Mouse (Mus musculus): Measurements from ENCODE around the gene Aven. TPM values are rescaled to one million over a fixed set of nuclear protein-coding genes. Genes with fewer than 3 reads are reported as not detected.
"Not testable (repeated sequence)": the region's sequence is repeated elsewhere in the genome, so short reads cannot be mapped to it uniquely, and the experiment has no call there.

The Aven gene
- 10 to 100 TPM in 1 of 2 experiments, 1 to 10 TPM in 1; 7.3 to 10.8 TPM for total RNA-seq (2021)

DNA sequence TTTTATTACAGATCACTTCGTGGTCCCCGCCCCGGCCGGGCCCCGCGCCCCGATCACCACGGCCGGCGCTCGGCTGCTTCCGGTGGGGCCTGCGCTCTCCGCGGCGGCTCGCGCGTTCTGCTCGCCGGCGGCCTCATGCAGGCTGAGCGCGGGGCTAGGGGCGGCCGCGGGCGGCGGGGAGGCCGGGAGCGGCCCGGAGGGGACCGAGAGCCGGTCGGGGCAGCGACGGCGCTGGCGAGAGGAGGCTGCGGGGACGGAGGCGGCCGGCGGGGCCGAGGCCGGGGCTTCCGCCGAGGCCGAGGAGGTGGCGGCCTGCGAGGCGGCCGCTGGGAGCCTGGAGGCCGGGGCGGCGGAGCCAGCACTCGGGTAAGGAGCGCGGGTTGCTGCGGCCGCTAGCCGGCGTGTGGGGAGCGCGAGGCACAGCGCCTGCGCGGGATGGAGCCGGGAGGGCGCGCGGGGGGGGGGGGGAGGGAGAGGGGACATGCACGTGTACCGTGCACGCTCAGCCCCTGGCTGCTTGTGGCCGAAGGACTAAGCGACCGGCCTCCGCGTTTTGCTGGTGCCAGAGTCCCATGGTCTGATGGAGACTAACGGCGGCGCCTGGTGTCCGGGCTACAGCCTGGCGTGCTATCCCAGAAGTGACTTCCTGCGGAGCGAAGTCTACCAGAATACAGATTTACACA is at the start of gene Aven:
TSS of gene Aven (plus strand) at position 109 of the 683 bp plus-strand sequence.
- intact Hi-C loops (cut with DNase I), result no loop called here
- peak; percentile 86 for DNase-seq

DNA sequence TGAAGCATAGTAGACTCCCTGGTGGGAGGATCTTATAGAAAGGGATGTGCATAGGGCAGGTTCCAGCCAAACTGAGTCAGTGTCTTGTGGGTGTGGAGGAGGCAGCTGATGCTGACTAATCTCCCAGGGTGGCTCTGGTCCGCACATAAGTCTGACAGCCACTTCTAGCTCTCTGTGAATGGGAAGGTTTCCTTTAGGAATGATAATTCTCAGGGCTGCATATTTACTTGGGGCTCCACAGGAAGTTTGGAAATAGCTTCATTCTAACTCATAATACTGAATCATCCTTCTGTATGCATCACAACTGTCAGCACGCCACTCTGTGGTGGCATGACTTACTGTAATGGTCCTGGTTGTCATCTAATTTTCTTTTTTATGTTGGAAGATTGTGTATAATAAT is 49.3 kb upstream of the Aven start:
- intact Hi-C loops (cut with DNase I), result no loop called here
- no peak for DNase-seq

DNA sequence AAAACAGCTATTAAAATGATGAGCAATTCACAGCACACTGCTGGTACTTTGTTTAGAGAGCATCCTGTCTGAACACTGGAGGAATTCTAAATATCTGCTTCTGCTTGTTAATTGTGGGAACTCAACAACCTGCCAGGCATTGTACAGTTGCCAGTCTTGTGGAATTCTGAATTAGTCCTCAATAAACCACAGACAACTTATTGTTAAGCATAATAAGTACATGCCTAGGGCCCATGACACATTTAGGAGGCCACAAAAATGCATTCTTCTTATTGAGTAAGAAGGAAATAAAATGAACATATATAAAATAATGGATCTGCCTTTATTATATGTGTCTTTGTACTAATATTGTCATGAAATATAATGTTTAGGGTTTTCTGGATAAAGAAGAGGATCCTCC is 47.3 kb upstream of the Aven start:
- intact Hi-C loops (cut with DNase I), result no loop called here
- DNase-seq, result no peak

DNA sequence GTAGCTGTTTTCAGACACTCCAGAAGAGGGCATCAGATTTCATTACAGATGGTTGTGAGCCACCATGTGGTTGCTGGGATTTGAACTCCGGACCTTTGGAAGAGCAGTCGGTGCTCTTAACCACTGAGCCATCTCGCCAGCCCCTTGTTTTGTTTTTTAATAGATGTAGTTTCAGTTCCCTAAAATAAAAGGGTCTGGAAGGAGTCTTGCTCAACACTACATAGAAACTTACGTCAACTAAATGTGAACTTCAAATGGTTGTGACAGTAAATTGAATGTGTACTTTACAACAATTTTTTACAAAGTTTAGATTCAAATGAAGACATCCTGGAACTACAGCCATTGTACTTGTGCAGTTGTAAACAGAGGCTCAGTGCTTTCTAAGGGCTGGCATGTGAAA is 44.7 kb upstream of the Aven start:
- DNase-seq; intact Hi-C loops (cut with DNase I): not testable (repeated sequence)

DNA sequence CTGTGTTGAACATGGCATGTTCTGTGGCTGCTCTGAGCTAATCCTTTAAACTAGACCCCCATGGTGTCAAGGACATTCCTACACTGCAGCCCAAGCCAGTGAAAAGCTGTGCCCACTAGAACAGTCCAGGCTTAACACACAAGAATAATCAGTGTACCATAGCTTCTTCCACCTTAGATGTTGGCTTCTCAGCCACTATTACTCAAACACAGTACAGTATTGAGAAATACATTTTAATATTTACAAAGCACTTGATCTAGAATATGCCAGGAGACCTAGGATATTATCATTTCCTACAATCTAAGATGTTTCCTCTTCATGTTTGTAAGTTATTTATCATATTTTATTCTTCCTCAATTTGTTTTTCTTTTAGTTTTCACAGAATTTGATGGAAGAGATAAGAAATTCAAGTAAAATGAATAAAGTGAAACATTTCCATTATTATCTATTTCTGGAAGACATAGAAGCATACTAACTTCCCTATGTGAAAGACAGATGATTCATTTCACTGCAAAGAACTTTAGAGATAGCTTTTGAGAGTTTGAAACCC is 44.2 kb upstream of the Aven start:
- no peak for DNase-seq
- intact Hi-C loops (cut with DNase I), result no loop called here

DNA sequence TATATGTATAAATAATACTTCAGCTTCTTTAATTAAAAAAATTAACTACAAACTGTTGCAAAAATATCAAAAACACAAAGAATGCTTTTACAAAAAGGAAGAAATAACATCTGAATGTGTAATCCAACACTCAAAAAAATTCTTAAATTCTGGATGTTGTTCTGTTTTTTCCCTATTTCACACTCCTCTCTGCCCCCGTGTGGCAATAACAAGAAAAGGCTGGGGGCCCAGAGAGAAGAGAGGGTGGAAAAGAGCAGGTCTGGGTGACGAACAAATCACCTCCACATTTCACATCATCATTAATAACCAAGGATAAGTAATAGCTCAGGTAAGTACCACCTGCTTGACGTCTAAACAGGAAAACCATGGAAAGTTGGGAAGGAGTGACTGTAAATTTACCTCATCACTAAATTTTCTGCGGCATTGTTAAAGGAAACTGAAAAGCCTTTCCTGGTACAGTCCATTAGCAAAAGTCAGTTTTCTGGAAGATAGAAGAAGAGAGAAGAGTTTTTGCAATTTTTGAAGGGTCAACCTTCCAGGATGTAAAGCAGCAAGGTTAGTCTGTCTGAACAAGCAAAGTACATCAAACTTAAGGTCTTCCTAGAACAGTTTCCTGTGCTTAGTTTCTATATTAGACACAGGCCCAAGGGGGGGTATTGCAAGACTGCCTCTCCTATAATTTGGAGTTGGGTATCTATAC is 43.0 kb upstream of the Aven start:
- DNase-seq, result peak; percentile 13
- intact Hi-C loops (cut with DNase I), result loop anchor here (5.0 kb wide), 1 partner anchor 72 kb away; the partner anchor contains the start of gene Katnbl1

DNA sequence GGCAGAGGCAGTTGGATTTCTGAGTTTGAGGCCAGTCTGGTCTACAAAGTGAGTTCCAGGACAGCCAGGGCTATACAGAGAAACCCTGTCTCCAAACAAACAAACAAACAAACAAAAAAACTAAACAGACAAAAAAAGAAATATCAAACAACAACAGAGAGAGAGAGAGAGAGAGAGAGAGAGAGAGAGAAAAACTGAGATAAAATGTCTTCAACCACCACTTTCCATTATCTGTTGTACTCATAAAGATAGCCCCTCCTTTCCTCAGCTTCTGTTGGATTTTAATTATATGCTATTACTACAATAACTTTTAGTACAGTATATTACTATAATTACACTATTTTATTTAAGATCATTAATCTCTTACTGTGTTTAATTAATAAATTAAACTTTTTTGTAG is 40.3 kb upstream of the Aven start:
- intact Hi-C loops (cut with DNase I), result loop anchor here (5.0 kb wide), 1 partner anchor 75 kb away; the partner anchor contains the start of gene Katnbl1
- not testable (repeated sequence) for DNase-seq

DNA sequence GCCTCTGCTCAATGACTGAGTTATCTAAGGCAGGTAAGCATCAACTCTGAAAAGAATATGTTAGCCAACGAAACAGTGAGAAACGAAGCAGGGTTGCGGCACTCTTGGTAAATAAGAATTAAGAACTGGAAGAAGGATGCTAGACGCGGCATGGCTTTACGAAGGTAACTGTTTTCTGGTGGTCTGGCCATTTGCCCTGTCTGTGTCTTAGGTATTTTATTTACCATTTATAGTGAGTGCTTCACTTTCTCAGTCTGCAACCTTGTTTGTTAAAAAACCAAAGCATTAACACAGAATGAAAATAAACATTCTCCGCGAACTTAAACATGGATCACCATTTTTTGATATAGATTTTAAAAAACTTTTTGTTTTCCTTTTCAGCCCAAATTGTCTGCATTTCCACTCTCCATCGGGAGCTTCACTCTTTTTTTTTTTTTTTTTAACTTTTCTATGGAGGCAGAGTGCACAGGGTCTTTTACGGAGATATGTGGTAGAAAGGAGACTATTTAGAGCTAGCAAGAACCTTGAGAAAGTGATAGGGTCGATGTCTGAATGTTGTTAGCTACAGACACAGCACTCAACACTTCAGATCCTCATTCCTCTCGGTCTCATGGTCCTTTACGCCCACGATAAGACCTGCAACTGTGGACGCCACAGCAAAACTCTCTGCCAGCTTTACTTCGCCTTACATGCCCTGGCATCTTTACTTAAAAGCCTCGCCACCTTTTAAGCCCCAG is 38.5 kb upstream of the Aven start:
- intact Hi-C loops (cut with DNase I), result loop anchor here (5.0 kb wide), 1 partner anchor 77 kb away; the partner anchor contains the start of gene Katnbl1

DNA sequence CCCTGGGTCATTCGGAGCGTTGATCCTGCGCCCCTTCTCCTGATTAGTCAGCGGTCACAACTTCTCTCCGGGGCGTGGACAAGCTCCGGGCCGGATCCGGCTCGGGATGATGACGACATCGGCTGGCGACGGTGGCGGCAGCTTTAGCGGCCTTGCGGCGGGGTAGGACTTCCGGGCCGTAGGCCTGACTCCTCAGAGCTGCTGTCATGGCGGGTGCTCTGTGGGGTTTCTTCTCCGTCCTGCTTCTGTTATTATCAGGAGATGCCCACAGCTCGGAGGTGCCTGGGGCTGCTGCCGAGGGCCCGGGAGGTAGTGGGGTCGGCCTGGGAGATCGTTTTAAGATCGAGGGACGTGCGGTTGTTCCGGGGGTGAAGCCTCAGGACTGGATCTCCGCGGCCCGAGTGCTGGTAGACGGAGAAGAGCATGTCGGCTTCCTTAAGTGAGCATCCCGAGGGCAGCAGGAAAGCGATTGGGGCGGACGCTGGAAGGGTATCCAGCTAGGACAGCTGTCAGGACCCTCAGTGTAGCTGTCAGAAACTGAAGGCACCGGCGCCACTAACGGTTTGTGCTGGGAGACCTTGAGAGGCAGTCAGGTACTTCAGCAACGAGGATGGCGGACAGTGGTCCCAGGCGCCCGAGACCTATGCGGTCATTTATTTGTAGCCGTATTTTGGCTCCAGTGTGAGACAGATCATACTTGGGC is 37.8 kb upstream of the Aven start, which contains the start of gene Emc7:
TSS of gene Emc7 (plus strand) at position 136 of the 703 bp plus-strand sequence.
- intact Hi-C loops (cut with DNase I), result loop anchor here (5.0 kb wide), 1 partner anchor 78 kb away; the partner anchor contains the start of gene Katnbl1
- DNase-seq, result peak; percentile 98

More for the DNA sequence above, 38.5 kb upstream of the Aven start:
- DNase-seq, result no peak

DNA sequence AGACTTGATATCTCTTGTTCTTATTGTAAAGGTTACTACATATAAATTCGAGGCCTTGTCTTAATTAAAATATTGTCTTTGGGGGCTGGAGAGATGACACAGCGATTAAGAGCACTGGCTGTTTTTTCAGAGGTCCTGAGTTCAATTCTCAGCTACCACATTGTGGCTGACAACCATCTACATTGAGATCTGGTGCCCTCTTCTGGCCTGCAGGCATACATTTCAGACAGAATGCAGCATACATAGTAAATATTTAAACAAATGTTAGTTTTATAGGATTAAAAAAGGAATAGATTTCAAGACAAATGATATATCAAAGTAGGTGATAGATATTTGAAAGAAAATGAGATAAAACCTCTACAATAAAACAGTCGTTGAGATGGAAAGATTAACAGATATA is 32.2 kb upstream of the Aven start:
- DNase-seq, result no peak
- intact Hi-C loops (cut with DNase I), result no loop called here

DNA sequence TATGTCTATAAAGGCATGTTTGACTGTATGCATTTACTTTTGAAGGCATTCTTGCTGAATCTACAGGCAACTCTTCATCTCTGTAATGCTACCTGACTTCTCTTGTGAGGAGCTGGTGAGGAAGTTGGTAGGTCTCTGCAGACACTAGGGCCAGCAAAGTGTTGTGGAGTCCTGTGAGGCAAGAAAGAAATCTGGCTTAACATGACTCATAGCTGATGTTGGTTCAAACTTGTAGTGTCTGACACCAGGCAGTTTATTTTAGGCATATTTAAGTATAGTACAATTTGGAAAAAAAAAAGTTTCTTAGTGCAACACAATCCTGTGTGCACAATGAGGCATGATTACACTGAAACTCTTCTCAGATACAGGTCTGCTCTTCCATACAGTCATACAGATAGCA is 23.2 kb upstream of the Aven start:
- no peak for DNase-seq
- intact Hi-C loops (cut with DNase I), result no loop called here

DNA sequence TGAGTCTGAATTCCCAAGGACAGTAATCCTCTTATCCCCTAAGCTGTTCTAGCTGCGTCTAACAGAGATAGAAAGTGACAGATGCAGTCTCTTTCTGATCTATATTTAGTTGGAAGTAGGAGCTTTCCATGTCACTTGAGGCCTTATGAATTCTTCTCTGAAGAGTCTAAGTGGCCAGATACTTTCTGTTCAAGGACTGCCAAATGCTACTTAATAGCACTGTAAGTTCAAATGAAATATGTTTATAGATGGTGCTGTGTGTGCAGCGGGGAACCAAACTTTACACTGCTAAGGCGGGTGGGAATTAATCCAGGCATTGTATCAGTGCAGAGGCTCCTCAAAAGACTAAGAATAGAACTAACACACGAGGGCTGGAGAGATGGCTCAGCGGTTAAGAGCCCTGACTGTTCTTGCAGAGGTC is 21.8 kb upstream of the Aven start:
- intact Hi-C loops (cut with DNase I), result no loop called here
- DNase-seq, result no peak

DNA sequence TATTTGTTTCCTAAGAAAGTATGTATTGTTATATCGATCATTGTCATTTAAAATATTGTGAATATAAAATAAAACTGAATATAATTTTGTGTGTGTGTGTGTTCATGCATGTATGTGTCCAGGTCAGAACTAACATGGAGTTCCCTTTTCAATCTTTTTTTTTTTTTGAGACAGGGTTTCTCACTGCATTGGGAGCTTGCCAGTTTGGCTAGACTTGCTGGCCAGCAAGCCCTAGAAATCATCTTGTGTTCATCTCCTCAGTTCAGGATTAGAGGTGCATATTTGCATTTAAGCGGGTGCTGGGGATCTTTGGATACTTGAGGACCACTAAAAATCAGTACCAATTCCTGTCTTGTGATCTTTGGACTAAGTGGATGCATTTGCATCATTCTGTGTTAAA is 20.7 kb upstream of the Aven start:
- DNase-seq, result no peak
- intact Hi-C loops (cut with DNase I), result no loop called here

DNA sequence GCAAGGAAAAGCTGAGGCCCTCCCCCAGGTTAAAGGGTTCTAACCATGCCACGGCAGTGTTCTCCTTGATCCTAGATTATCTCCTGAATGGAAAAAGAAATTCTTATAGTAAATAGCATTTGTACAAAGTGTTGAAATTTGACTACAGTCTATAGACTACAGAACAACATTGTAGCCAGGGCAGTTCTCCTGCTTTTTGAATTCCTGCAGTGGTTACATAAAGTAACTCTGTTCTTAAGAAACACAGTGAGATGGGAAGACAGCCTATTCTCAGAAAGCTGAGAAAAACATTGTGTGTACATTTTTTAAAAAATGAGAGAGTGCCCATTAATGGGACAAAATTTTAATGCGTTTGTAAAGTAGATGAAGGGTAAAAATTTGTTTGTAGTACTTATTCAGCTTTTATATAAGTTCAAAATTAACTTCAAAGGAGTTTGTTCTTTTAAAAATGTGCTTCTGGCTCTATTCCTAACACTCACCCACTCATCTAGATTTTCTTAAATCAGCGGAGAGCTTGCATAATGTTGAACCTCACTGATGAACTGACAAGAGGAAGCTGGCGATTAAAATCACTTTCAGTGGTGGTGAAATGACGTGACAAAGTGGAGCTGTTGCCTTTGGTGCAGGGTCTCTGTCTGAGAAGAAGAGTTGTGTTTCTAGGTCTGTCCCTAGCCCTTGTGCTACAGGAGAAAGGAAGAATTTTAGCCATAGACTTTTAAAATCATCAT is 17.6 kb upstream of the Aven start:
- no peak for DNase-seq
- intact Hi-C loops (cut with DNase I), result loop anchor here (5.0 kb wide), 1 partner anchor 98 kb away; the partner anchor contains the start of gene Katnbl1

DNA sequence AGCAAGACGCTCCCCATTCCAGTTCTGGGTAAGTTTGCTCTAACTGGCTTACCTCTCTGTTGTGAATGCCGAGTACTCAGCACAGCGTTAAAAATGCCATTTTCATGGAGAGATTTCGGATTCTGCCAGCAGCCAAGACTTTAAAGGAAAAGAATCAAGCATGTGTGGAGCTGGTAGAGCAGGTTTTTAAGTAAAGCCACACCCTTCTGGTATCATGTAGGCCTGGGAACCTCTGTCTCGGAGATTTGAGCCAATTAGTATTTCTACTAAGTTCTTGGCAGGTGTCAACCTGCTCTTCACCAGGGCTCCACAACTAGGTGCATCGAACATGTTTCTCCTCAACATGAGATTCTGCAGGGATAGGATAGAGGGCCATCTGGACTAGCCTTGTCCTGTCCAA is 16.2 kb upstream of the Aven start:
- intact Hi-C loops (cut with DNase I), result loop anchor here (5.0 kb wide), 1 partner anchor 99 kb away; the partner anchor contains the start of gene Katnbl1
- no peak for DNase-seq

DNA sequence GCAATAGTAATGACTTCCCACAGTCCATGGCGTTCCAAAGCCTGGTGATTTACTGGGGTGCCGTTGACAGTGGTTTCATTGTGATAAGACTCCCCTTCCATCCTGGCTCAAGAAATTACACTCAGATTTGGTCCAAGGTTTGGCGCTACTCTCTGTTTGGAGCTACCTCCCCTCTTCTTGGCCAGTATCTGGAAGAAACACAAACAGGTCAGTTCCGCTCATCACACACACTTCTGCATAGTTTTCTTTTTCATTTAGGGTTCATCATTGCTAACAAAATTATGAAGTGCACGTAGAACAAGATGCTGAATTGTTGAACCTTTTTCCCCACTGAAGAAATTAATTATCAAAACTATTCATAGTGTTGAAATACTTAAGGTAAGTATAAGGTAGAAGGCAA is 12.1 kb upstream of the Aven start, which contains the start of gene Chrm5:
TSS of gene Chrm5 (minus strand) at position 101 of the 400 bp plus-strand sequence.
- intact Hi-C loops (cut with DNase I), result no loop called here
- no peak for DNase-seq

DNA sequence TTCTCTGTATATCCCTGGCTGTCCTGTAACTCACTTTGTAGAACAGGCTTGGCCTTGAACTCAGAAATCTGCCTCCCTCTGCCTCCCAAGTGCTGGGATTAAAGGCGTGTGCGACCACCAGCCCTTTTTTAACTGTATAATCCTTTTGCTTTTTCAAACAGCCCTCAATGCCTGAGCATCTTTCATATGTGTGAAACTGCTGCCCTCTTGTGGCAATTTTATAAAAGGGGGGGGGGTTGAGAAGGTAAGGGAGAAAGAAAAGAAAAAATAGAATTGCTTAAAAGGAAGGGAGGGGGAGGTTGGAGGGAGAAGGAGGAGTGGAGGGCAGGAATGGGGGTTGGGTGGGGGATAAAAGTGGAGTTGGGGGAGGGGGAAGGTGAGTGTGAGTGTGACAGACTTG is 11.2 kb upstream of the Aven start:
- DNase-seq, result peak; percentile 43
- intact Hi-C loops (cut with DNase I), result no loop called here

DNA sequence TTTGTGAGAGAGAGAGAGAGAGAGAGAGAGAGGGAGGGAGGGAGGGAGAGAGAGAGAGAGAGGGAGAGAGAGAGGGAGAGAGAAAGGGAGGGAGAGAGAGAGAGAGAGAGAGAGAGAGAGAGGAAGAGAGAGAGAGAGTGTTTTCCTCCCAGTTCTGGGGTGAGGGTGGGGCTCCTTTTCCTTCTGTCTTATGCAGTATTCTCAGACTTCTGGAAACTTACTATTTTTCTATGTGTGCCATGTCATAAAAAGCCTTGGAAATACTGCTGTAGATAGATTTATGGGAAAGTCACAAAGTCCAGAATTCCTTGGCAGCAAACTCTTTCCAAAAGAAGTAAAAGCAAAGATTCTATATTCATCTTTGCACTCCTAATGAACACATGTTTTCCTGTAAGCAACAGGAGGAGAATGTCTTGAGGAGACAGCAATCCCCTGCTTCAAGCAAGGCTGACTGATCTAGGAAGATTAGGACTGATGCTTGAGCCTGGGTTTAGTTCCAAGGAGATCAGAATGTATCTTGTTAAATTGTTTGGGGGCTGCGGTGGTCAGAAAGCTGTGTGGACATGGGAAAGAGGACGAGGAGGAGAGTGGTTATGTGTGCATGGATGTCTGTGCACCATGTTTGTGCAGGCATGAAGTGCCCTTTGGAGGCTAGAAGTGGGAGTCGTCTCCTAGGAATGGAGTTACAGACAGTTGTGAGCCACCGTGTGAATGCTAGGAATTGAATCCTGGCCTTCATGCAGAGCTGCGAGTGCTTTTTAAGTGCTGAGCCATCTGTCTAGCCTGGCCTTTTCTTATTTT is 10.0 kb upstream of the Aven start:
- intact Hi-C loops (cut with DNase I), result no loop called here
- no peak for DNase-seq

DNA sequence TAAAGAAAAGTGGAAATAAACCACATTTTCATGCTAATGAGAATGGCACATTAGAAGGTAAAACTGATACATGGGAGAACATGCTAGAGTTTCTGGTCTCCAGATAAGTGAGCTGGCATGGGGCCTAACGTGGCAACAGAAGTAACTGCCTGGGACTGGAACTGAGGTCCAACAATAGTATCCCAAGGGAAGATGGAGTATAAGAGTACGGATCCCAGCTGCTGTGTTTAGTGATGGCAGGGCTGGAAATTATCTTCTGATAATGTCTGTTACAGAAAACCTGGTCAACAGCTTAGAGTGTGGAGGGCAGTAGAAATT is 9.5 kb upstream of the Aven start:
- intact Hi-C loops (cut with DNase I), result no loop called here
- no peak for DNase-seq

All from left cerebral cortex, postnatal 4 days (tissue).